Mouse (Mus musculus): ENCODE data around the gene Slc25a27. TPM values are rescaled to one million over a fixed set of nuclear protein-coding genes. Genes with fewer than 3 reads are reported as not detected.

The Slc25a27 gene
- polyA plus RNA-seq, 1 experiment from 2014 or later, result 18.4 TPM

GRCm38 (mm10) chr17:43592296-43593291 is 74.4 kb downstream of the Slc25a27 start:
- H3K9ac ChIP-seq (replicated peaks; ENCODE audit: low read length), result no peak overlapping the region
- no peak overlapping the region for H3K4me3 ChIP-seq (ENCODE audit: low read length)
- no peaks in the 10 kb centered on the region for H3K4me1 ChIP-seq (ENCODE audit: insufficient read depth, low read length)
- no peak overlapping the region for H3K4me2 ChIP-seq (replicated peaks; ENCODE audit: low read depth, low read length)
- peaks cover 3% of the 10 kb centered on the region for H3K9me3 ChIP-seq (ENCODE audit: low read length)
- no peak overlapping the region for H3K27ac ChIP-seq (ENCODE audit: low read length)
- ATAC-seq (ENCODE audit: low FRiP score, low TSS enrichment), result peak; percentile 54; the same call in 1 of the 2 replicates
- WGBS, result 79% methylated on average over 21 of the region's 21 CpGs
- peaks cover 13% of the 10 kb centered on the region for H3K36me3 ChIP-seq (ENCODE audit: insufficient read depth, low read length)
- no peaks in the 10 kb centered on the region for H3K27me3 ChIP-seq (ENCODE audit: insufficient read depth, low read length)

Other genes with a start within 250 kb of the Slc25a27 start
- gene Mep1a, start 164.4 kb downstream of the Slc25a27 start, polyA plus RNA-seq (2015; fragmentation: Nextera tagmentation; extraction: Ambion mirVana), result 63.4 and 71.3 TPM in 2 replicates
- gene Ankrd66, start 123.6 kb downstream of the Slc25a27 start, polyA plus RNA-seq (2015; fragmentation: Nextera tagmentation; extraction: Ambion mirVana), result 0.47 TPM in 1 of 2 replicates, not detected in the other
- 75.4 and 76.4 TPM in 2 replicates for gene Pla2g7, start 99.1 kb downstream of the Slc25a27 start, polyA plus RNA-seq (2015; fragmentation: Nextera tagmentation; extraction: Ambion mirVana)
- gene Tdrd6, start 36.9 kb downstream of the Slc25a27 start, polyA plus RNA-seq (2015; fragmentation: Nextera tagmentation; extraction: Ambion mirVana), result not detected in 2 replicates
- 26.4 and 26.9 TPM in 2 replicates for gene Cyp39a1, start 211 bp upstream of the Slc25a27 start, polyA plus RNA-seq (2015; fragmentation: Nextera tagmentation; extraction: Ambion mirVana)
- gene Rcan2, start 134.1 kb upstream of the Slc25a27 start, polyA plus RNA-seq (2015; fragmentation: Nextera tagmentation; extraction: Ambion mirVana), result 7.2 and 8.0 TPM in 2 replicates